Mouse (Mus musculus) layer of hippocampus, postnatal 36 days (tissue): ENCODE data around the gene Nvl. TPM values are rescaled to one million over a fixed set of nuclear protein-coding genes. Genes with fewer than 3 reads are reported as not detected.

Source experiments
- DNase-seq, 2 experiments: peaks; one replicate each; pipeline ENCODE4 v3.0.0; 2022
- total RNA-seq, 2 experiments: library from RNA; stranded (reverse); gene quantifications; 2 replicates each; pipeline ENCODE4 v1.2.3; 2021

Gene Nvl
- total RNA-seq, 2 experiments from 2014 or later: 32.4 to 38.1 TPM

GRCm38 (mm10) chr1:181064648-181065047, 79.4 kb downstream of the Nvl start:
- DNase-seq: no peak

DNA sequence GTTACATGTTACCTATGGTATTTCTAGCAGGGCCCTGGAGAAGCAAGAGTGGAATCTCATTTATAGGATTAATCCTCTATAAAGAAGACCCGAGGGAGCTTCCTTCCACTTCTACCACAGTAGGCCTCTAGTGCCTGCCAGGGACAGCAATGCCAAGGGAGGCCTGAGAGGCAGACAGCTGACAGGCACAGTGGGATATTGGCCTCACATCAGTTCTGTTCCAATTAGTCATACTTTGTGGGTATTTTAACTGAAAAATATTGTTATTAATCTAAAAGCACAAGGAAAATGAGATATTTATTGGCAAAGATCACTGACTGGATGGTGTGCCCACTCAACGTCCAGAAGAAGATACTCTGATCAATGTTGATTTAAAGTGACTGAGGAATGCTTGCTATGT, 80.0 kb downstream of the Nvl start:
- DNase-seq: no peak

DNA sequence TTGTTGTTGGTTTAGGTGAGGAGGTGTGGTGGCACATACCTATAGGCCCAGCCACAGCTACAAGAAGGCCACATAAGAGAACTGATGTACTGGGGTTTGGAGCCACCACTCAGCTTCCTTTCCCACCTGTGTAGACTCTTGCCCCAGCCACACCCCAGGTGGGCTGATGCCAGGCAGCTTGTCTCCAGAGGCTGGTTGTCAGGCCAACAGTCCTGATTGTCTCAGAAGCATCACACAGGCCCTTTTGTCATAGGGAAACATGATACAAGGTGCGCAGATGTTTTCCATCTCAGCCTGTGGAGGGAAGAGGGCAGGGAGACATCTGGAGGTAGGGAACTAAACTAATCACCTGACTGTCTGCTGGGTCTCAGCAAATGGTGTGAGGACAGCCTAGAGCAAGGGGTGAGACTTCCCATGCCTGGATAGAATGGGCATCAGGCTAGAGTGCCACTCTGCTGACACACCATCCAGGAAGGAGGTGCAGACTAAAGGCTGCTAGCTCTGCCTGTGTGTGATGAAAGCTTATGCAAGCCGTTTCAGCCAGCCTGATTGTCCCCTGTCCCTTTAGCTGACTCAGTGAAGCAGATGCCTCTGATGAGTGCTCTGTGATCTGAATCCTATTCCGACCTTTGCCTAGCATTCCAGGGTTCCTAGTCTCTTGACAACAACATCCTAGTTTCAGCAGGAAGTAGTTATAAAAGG, 82.1 kb downstream of the Nvl start:
- no peak for DNase-seq

GRCm38 (mm10) chr1:181052898-181053297, 91.1 kb downstream of the Nvl start:
- no peak for DNase-seq

- DNase-seq: no peak
Observed at GRCm38 (mm10) chr1:181050937-181051336, 93.1 kb downstream of the Nvl start, which contains the start of gene 9130409I23Rik. Gene 9130409I23Rik, plus strand, starts transcription at chr1:181051237.

- DNase-seq: no peak
Observed at GRCm38 (mm10) chr1:181049328-181049842, 94.6 kb downstream of the Nvl start.

GRCm38 (mm10) chr1:181047520-181047919, 96.5 kb downstream of the Nvl start:
- no peak for DNase-seq

DNA sequence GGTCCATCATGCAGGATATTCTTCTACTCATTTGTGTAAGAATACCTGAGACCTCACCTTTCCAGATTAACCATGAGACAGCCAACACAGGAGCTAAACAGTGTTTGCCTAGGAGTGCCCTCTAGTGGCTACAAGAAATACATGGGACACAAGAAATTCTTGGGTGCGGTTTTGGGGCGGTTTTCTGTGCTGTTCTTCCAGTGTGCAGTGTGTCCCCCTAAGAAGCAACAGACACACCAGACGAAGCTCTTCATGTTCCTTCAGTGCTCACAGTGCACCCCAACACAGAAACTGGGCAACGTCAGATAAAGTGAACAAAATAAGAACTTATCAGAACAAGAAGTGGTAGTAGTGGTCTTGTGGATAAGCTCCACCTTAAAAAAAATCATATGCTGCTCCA, 104.4 kb downstream of the Nvl start:
- no peak for DNase-seq

DNA sequence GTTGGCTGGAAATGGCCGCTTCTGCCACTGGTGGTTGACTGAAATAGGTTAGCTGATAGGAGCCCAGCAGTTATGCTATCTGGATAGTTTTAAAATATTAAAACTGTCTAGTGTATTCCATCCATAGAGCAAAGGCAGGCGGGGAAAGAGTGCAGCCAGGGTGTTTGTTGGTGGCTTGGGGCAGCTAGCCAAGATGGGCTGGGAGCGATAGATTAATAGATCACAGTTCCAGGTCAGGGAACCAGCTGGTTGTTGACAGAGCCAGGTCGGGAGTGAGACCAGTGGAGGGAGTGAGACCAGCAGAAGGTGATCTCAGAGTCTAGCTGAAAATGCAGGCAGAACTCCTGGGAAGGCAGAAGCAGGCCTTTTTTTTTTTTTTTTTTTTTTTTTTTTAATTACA, 106.4 kb downstream of the Nvl start:
- no peak for DNase-seq

Other genes with a start within 250 kb of the Nvl start
- gene Pycr2, start 239.9 kb downstream of the Nvl start, total RNA-seq: 10 to 100 TPM; 40.4 to 43.2 TPM
- gene Lefty1, start 209.2 kb downstream of the Nvl start, total RNA-seq: 10 to 100 TPM; 11.8 to 13.9 TPM
- 10 to 100 TPM; 18.1 to 19.6 TPM for gene Tmem63a, start 201.9 kb downstream of the Nvl start, total RNA-seq
- gene Ephx1, start 123.3 kb downstream of the Nvl start, total RNA-seq: 10 to 100 TPM; 27.1 to 30.8 TPM
- not detected for gene 9130409I23Rik, start 93.0 kb downstream of the Nvl start, total RNA-seq
- 10 to 100 TPM; 28.7 to 33.1 TPM for gene Cnih4, start 489 bp upstream of the Nvl start, total RNA-seq
- 100 to 1,000 TPM; 119 to 122 TPM for gene Wdr26, start 67.8 kb upstream of the Nvl start, total RNA-seq
- gene Cnih3, start 208.4 kb upstream of the Nvl start, total RNA-seq: 10 to 100 TPM; 53.4 to 66.8 TPM